Mouse (Mus musculus) liver, postnatal 0 days (tissue): ENCODE measurements at regions not wholly inside any gene's neighbourhood (a gene's known extent, or its start where the extent isn't known, plus 50 kb on each side); places are given as distances from the start of the nearest gene placed in this dataset.

Experiments used
- CTCF ChIP-seq: sonication (generic); IDR thresholded peaks from 2 replicates; pipeline ENCODE4 v1.5.1; 2016; ENCODE audit warnings: antibody characterized with exemption, low read depth
- EP300 ChIP-seq: IDR thresholded peaks from 2 replicates; pipeline ENCODE4 v1.6.1; 2016; ENCODE audit warnings: antibody characterized with exemption, low read depth, mild to moderate bottlenecking

DNA sequence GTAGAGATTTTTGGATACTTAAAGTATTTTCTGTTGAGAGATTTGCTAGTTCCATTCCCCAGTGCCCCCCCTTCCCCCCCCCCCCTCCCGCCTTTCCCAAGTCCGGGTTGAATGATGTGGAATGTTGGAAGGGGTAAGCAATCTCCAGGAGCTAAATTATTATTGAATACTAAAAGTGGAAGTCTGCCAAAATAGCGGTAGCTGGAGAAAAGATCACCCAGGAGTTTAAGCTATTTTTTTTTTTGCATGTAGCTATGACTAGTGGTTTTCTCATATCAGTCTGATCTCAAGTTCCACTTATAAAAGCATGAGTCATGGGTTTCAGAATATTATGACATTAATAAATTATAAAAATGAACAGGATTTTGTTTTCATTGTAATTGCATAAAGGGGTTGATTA lies 365.6 kb downstream of the Cntnap4 start:
- TF ChIP-seq CTCF (no peak), EP300 (no peak)
